Mouse (Mus musculus): Measurements from ENCODE around the gene Mdga1. TPM values are rescaled to one million over a fixed set of nuclear protein-coding genes. Genes with fewer than 3 reads are reported as not detected.

Mdga1 gene
- polyA plus RNA-seq, 1 experiment from 2014 or later = 13.6 TPM

DNA sequence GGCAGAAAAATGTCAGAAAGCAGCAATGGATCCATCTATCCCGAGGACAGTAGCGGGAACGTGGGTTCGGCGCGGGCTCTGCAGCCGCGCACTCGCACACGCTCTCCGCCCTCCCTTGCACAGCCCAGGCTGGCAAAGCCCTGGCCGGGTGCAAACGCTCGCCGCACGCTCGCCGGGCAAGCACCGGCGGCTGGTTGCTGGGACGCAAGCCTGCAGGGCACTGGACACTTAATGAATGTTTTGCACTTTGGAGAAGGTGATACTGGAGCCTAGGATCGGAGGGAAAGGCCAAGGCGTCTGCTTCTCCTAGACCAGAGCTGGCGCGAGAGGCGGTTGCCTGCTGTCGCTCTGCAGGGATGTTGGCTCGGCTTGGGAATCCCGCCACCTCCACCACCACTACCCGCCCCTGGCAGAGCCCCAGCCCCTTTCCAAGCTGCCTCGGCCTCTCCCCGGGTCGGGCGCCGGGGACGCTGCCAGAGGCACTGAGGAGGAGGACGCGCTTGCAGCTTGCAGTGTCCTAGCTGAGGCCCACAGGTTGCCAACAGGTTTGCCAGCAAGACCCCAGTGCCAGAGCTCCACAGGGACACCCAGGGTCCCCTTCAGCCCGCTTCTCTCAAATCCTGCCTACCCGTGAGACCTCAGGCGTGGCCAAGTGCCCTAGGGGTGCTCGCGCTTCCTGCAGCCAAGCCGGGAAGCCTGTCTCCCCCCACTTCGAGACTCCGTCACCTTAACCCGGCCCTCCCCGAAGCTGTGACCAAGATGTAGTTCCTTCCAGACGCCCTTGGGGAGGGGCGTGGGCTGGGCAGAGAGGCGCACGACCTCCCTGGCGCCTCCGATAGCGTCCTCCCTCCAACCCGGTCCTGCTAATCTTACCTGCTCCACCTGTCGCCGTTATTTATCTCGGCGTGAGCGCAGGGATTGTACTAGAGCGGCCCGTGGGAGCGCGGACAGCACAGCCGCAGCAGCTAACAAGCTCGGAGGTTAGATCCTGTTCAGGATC lies 80.6 kb downstream of the Mdga1 start:
- H3K36me3 ChIP-seq = no peaks in the 10 kb centered on the region
- WGBS = 1% methylated on average over 67 of the region's 67 CpGs
- peak overlapping the region; percentile 87 for H3K9ac ChIP-seq
- peaks cover 65% of the 10 kb centered on the region for H3K4me1 ChIP-seq (replicated peaks)
- H3K4me3 ChIP-seq = peak overlapping the region; percentile 71
- no peaks in the 10 kb centered on the region for H3K9me3 ChIP-seq
- peak overlapping the region; percentile 92 for H3K27ac ChIP-seq
- H3K4me2 ChIP-seq = peak overlapping the region; percentile 95
- peak; percentile 81 for ATAC-seq (ENCODE audit: low FRiP score)
- peaks cover 49% of the 10 kb centered on the region for H3K27me3 ChIP-seq

DNA sequence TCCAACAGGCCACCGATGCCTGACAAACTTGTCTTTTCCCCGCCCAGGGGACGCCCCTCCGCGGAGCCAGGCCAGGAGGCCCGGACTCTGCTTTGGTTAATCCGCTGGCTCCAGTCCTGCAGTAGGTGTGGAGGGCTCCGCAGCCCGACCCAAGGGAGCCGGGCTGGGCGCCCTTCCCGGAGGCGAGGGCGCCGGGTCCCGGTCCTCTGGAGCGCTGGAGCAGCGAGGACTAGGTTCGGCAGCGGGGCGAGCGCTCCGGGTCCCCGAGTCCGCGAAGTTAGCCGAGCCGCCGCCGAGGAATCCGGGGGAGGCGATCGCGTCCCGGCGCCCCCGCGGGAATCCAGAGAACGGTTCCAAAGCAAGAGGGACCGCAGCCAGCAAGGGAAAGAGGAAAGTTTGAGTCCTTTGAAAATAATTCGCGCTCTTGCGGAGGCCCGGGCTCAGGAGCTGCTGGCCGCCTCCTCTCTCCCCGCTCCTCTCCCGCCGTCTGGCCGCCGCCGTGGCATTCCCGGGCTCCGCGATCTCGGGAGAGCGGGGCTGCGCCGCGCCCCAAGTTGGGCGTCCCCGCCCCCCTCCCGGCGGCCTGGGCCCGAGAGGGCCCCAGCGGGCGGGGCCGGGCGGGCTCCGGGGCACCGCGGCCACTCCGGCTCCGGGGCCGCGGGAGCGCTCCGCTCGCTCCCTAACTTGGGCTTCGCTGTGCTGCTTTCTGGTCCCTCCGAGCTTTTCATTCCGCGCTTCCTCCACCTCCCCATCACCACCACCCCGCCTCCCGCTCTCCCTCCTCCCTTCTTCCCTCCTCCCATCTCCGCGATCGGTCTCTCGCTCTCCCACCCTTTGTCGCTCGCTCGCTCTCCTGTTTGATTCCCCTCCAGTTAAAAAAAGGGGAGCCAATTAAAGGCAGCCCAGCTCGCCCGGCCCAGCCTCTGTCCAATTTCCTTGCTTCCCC lies 81.7 kb downstream of the Mdga1 start:
- peak overlapping the region; percentile 92 for H3K27ac ChIP-seq
- peaks cover 49% of the 10 kb centered on the region for H3K27me3 ChIP-seq
- peak; percentile 62 for ATAC-seq (ENCODE audit: low FRiP score)
- WGBS = under 1% methylated on average over 62 of the region's 93 CpGs
- peak overlapping the region; percentile 95 for H3K4me2 ChIP-seq
- H3K9ac ChIP-seq = peak overlapping the region; percentile 87
- peaks cover 76% of the 10 kb centered on the region for H3K4me1 ChIP-seq (replicated peaks)
- peak overlapping the region; percentile 71 for H3K4me3 ChIP-seq
- no peaks in the 10 kb centered on the region for H3K36me3 ChIP-seq
- H3K9me3 ChIP-seq = no peaks in the 10 kb centered on the region

DNA sequence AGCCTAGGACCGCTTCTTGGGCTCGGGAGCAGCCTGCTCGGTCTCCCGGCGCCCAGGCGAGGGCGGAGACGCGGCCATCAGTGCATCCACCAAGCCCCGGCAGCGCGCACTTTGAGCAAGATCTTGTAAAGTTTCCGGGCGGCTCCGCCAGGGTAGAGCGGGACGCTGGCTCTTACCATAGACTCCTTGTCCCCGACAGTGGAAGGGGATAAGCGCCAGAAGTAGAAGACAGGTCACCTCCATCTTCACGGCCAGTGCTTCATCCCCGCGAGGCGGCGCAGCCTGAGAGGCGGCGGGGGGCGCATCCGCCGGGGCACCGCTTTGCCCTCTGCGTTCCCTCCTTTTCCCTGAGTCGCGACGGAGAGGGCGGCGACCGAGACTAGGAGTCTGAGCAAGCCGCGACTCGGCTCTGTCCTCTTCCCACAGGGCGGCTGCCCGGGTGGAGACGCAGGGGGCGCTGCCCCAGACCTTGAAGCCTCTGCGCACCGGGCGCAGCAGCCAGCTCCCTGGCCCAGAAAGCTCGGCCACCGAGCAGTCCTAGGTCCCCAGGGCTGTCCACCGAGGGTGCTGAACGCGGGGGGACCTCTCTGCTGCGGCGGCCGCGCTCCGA lies 82.5 kb downstream of the Mdga1 start:
- peak overlapping the region; percentile 92 for H3K27ac ChIP-seq
- WGBS = under 1% methylated on average over 57 of the region's 57 CpGs

GRCm38 (mm10) chr17:29886655-29887251 lies 83.1 kb downstream of the Mdga1 start:
- H3K36me3 ChIP-seq = no peaks in the 10 kb centered on the region
- peaks cover 81% of the 10 kb centered on the region for H3K4me1 ChIP-seq (replicated peaks)
- 1% methylated on average over 39 of the region's 39 CpGs for WGBS

More for the DNA sequence above, 82.5 kb downstream of the Mdga1 start:
- peak overlapping the region; percentile 71 for H3K4me3 ChIP-seq
- H3K36me3 ChIP-seq = no peaks in the 10 kb centered on the region
- H3K27me3 ChIP-seq = peaks cover 49% of the 10 kb centered on the region
- peak overlapping the region; percentile 95 for H3K4me2 ChIP-seq
- peak overlapping the region; percentile 87 for H3K9ac ChIP-seq
- H3K4me1 ChIP-seq (replicated peaks) = peaks cover 81% of the 10 kb centered on the region
- ATAC-seq (ENCODE audit: low FRiP score) = no peak
- no peaks in the 10 kb centered on the region for H3K9me3 ChIP-seq

GRCm38 (mm10) chr17:29886061-29886460 lies 83.8 kb downstream of the Mdga1 start:
- Histone ChIP-seq H3K36me3 (no peaks in the 10 kb centered on the region), H3K4me2 (peak overlapping the region; percentile 95), H3K4me1 (replicated peaks) (peaks cover 80% of the 10 kb centered on the region), H3K27ac (peak overlapping the region; percentile 92), H3K9me3 (no peaks in the 10 kb centered on the region), H3K9ac (peak overlapping the region; percentile 87), H3K27me3 (peaks cover 42% of the 10 kb centered on the region), H3K4me3 (peak overlapping the region; percentile 71)
- 4% methylated on average over 4 of the region's 4 CpGs for WGBS
- no peak for ATAC-seq (ENCODE audit: low FRiP score)

More at GRCm38 (mm10) chr17:29886655-29887251, 83.1 kb downstream of the Mdga1 start:
- peak overlapping the region; percentile 87 for H3K9ac ChIP-seq
- H3K9me3 ChIP-seq = no peaks in the 10 kb centered on the region
- H3K4me2 ChIP-seq = peak overlapping the region; percentile 95
- peak overlapping the region; percentile 92 for H3K27ac ChIP-seq
- H3K27me3 ChIP-seq = peaks cover 49% of the 10 kb centered on the region
- H3K4me3 ChIP-seq = peak overlapping the region; percentile 71
- no peak for ATAC-seq (ENCODE audit: low FRiP score)

DNA sequence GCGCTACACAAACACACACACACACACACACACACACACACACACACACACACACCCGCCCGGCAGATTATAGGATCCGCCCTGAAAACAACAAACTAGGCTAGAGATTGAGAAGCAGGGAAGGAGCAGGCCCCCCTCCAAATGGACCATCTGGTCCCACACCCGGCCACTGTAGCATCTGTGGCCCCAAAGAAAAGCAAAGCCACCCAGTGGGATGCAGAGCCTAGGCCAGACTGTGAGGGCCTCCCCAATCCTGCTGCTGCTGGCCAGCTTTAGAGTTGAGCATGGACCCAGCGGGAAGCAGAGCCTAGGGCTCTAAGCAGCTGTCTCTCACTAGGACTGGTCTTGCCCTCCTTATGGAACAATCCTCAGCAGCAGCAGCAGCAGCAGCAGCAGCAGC lies 85.3 kb downstream of the Mdga1 start:
- peaks cover 30% of the 10 kb centered on the region for H3K27me3 ChIP-seq
- no peak for ATAC-seq (ENCODE audit: low FRiP score)
- H3K4me3 ChIP-seq = peak overlapping the region; percentile 71
- WGBS = 30% methylated on average over 6 of the region's 6 CpGs
- peak overlapping the region; percentile 95 for H3K4me2 ChIP-seq
- no peaks in the 10 kb centered on the region for H3K36me3 ChIP-seq
- no peaks in the 10 kb centered on the region for H3K9me3 ChIP-seq
- peak overlapping the region; percentile 87 for H3K9ac ChIP-seq
- H3K4me1 ChIP-seq (replicated peaks) = peaks cover 81% of the 10 kb centered on the region
- H3K27ac ChIP-seq = peak overlapping the region; percentile 92

GRCm38 (mm10) chr17:29883351-29883750 lies 86.5 kb downstream of the Mdga1 start:
- Histone ChIP-seq H3K27ac (peak overlapping the region; percentile 92), H3K27me3 (peaks cover 26% of the 10 kb centered on the region), H3K4me3 (peak overlapping the region; percentile 71), H3K4me2 (peak overlapping the region; percentile 95), H3K9ac (peak overlapping the region; percentile 87), H3K4me1 (replicated peaks) (peaks cover 85% of the 10 kb centered on the region), H3K36me3 (no peaks in the 10 kb centered on the region), H3K9me3 (no peaks in the 10 kb centered on the region)
- ATAC-seq (ENCODE audit: low FRiP score) = no peak
- 36% methylated on average over 9 of the region's 9 CpGs for WGBS

GRCm38 (mm10) chr17:29882885-29883284 lies 87.0 kb downstream of the Mdga1 start:
- Histone ChIP-seq H3K36me3 (no peaks in the 10 kb centered on the region), H3K4me1 (replicated peaks) (peaks cover 81% of the 10 kb centered on the region), H3K27me3 (peaks cover 26% of the 10 kb centered on the region), H3K9ac (0 out of 2 replicates have a peak overlapping the region, but pooled peaks have one; percentile 87), H3K4me2 (peak overlapping the region; percentile 95), H3K9me3 (no peaks in the 10 kb centered on the region), H3K27ac (peak overlapping the region; percentile 92), H3K4me3 (peak overlapping the region; percentile 71)
- WGBS = 0% methylated on average over 5 of the region's 5 CpGs
- no peak for ATAC-seq (ENCODE audit: low FRiP score)

GRCm38 (mm10) chr17:29880251-29880650 lies 89.6 kb downstream of the Mdga1 start:
- Histone ChIP-seq H3K27ac (peak overlapping the region; percentile 12; the same call in 1 of the 2 replicates), H3K9ac (no peak overlapping the region), H3K27me3 (peaks cover 11% of the 10 kb centered on the region), H3K4me3 (no peak overlapping the region), H3K36me3 (no peaks in the 10 kb centered on the region), H3K4me1 (replicated peaks) (peaks cover 69% of the 10 kb centered on the region), H3K9me3 (no peaks in the 10 kb centered on the region), H3K4me2 (no peak overlapping the region)
- ATAC-seq (ENCODE audit: low FRiP score) = no peak
- WGBS = 36% methylated on average over 10 of the region's 10 CpGs

DNA sequence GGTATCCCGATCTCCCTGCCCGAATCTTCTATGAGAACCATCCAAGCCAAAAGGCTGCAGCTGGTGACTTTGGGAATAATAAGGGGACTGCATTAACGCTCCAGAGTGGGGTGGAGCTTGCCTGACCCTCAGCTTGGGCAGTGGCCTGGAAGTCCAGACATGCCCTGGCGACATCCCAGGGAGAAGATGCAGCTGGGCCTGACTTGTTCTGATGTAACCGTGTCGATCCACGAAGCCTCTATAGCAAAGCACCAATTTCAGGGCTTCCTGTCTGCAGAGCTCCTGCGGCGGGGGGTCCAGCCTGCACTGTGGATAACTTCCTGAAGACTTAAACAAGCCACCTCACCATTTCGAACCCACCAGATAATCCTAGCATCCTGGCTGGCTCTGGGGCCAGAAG lies 90.9 kb downstream of the Mdga1 start:
- Histone ChIP-seq H3K4me1 (replicated peaks) (peaks cover 69% of the 10 kb centered on the region), H3K9me3 (no peaks in the 10 kb centered on the region), H3K4me3 (no peak overlapping the region), H3K27me3 (0 out of 2 replicates have a peak, but pooled peaks cover 2% of the 10 kb centered on the region), H3K27ac (no peak overlapping the region), H3K4me2 (no peak overlapping the region), H3K9ac (no peak overlapping the region), H3K36me3 (no peaks in the 10 kb centered on the region)
- no peak for ATAC-seq (ENCODE audit: low FRiP score)
- WGBS = 82% methylated on average over 10 of the region's 10 CpGs

GRCm38 (mm10) chr17:29874082-29874679 lies 95.7 kb downstream of the Mdga1 start:
- Histone ChIP-seq H3K4me3 (no peak overlapping the region), H3K9me3 (no peaks in the 10 kb centered on the region), H3K27ac (peak overlapping the region; percentile 88), H3K36me3 (no peaks in the 10 kb centered on the region), H3K9ac (peak overlapping the region; percentile 53; the same call in 1 of the 2 replicates), H3K27me3 (no peaks in the 10 kb centered on the region), H3K4me2 (0 out of 2 replicates have a peak overlapping the region, but pooled peaks have one; percentile 27), H3K4me1 (replicated peaks) (peaks cover 61% of the 10 kb centered on the region)
- WGBS = 11% methylated on average over 26 of the region's 27 CpGs
- ATAC-seq (ENCODE audit: low FRiP score) = peak; percentile 40; the same call in 1 of the 2 replicates
